Mouse (Mus musculus): ENCODE results near the gene Dapk1. TPM values are rescaled to one million over a fixed set of nuclear protein-coding genes. Genes with fewer than 3 reads are reported as not detected.

Gene Dapk1
- polyA plus RNA-seq, 1 experiment: 0.52 TPM

DNA sequence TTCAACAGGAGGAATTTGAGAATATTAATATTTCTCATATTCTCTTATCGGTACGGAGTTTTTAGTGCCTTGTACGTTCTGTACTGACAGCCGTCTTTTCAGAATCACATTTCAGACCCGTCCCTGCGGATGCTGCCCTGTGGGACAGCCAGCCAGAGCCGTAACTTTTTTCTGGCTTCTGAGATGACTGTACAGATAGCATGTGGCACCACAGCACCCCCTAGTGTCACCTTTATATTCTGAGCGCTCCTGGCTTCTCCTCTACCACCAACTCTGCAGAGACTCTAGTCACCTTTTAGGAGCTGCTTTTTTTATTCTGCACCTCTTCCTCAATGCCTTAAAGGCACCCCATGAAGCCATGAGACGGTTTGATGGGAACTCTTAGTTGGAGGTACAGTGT is 136.7 kb downstream of the Dapk1 start:
- Histone ChIP-seq H3K36me3 (ENCODE audit: control insufficient read depth, insufficient read depth) (no peaks in the 10 kb centered on the region), H3K27me3 (ENCODE audit: control insufficient read depth, insufficient read depth, insufficient read length) (peaks cover 9% of the 10 kb centered on the region), H3K4me3 (no peak overlapping the region), H3K4me2 (ENCODE audit: low read depth) (peak overlapping the region; percentile 25), H3ac (ENCODE audit: control insufficient read depth, insufficient read length) (no peak overlapping the region), H3K79me2 (ENCODE audit: control insufficient read depth, insufficient read depth) (no peaks in the 10 kb centered on the region)
- TF ChIP-seq E2F4 (IDR thresholded peaks at IDR 0.05; ENCODE audit: insufficient read depth) (no peak), POLR2AphosphoS2 (IDR thresholded peaks at IDR 0.05; ENCODE audit: insufficient read length, low read depth) (no peak), TCF12 (IDR thresholded peaks at IDR 0.05; ENCODE audit: insufficient read depth, poor library complexity, severe bottlenecking) (no peak), MYOD1 (IDR thresholded peaks at IDR 0.05; ENCODE audit: control insufficient read depth in 1 of 3, insufficient read length in 2 of 3, low read depth in 2 of 3) (no peak), TCF3 (IDR thresholded peaks at IDR 0.05; ENCODE audit: insufficient read length, low read depth) (no peak), CEBPB (IDR thresholded peaks at IDR 0.05; ENCODE audit: insufficient read depth, poor library complexity, severe bottlenecking) (no peak), MYOG (IDR thresholded peaks at IDR 0.05; ENCODE audit: control insufficient read depth in 1 of 3, insufficient read depth in 1 of 3, insufficient read length in 2 of 3, low read depth in 2 of 3) (no peak), USF1 (IDR thresholded peaks at IDR 0.05; ENCODE audit: low read depth) (no peak)

DNA sequence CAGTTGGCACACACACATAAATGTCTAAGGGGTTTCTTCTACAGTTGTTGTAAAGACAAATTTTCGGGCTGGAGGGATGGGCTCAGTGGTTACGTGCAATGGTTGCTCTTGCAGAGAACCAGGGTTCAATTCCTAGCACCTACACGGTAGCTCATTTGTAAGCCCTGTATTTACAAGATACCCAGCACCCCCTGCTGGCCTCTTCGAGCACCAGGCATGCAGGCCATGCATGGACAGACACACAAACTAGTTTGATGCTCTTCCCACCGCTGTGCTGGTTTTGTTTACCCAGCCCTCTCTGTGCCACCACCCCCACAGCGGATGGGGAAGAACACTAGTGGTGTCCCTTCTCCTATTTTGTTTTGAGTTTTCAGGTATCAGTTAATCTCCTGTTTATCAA is 138.5 kb downstream of the Dapk1 start:
- no peaks in the 10 kb centered on the region for H3K79me2 ChIP-seq (ENCODE audit: control insufficient read depth, insufficient read depth)
- TF ChIP-seq E2F4 (IDR thresholded peaks at IDR 0.05; ENCODE audit: insufficient read depth) (no peak), MAX (IDR thresholded peaks at IDR 0.05; ENCODE audit: low read depth) (no peak), MYOD1 (IDR thresholded peaks at IDR 0.05; ENCODE audit: control insufficient read depth in 1 of 3, insufficient read length in 2 of 3, low read depth in 2 of 3) (no peak), USF1 (IDR thresholded peaks at IDR 0.05; ENCODE audit: low read depth) (no peak), TCF3 (IDR thresholded peaks at IDR 0.05; ENCODE audit: insufficient read length, low read depth) (no peak), POLR2A (IDR thresholded peaks at IDR 0.05; ENCODE audit: insufficient read length, low read depth) (no peak), TCF12 (IDR thresholded peaks at IDR 0.05; ENCODE audit: insufficient read depth, poor library complexity, severe bottlenecking) (no peak), REST (IDR thresholded peaks at IDR 0.05; ENCODE audit: insufficient read depth, insufficient read length) (no peak), POLR2AphosphoS2 (IDR thresholded peaks at IDR 0.05; ENCODE audit: insufficient read length, low read depth) (no peak)
- H3K27me3 ChIP-seq (ENCODE audit: control insufficient read depth, insufficient read depth, insufficient read length): peaks cover 9% of the 10 kb centered on the region
- H3K36me3 ChIP-seq (ENCODE audit: control insufficient read depth, insufficient read depth): no peaks in the 10 kb centered on the region
- no peak overlapping the region for H3K4me2 ChIP-seq (ENCODE audit: low read depth)
- no peak overlapping the region for H3K4me3 ChIP-seq
- no peak overlapping the region for H3ac ChIP-seq (ENCODE audit: control insufficient read depth, insufficient read length)

DNA sequence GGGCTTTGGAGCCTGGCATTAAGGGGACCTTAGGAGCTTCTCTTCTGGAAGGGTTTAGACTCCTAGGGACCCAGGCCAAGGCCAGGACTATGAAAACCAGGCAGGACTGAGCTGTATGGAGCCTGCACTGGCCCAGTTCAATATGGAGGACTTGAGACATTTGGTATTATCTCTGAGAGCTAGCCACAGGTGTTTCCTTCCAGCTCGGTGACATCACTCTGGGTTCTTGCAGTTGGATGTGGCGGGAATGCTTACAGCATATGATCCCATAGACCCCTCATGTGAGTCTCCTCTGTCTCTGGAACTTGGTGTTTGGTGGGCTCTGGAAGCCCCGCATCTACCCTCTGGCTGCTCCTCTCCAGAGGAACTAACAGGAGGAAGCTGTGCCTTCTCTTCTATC is 140.9 kb downstream of the Dapk1 start:
- Histone ChIP-seq H3K4me2 (ENCODE audit: low read depth) (no peak overlapping the region), H3K27me3 (ENCODE audit: control insufficient read depth, insufficient read depth, insufficient read length) (peaks cover 9% of the 10 kb centered on the region), H3K4me3 (no peak overlapping the region), H3K79me2 (ENCODE audit: control insufficient read depth, insufficient read depth) (no peaks in the 10 kb centered on the region), H3ac (ENCODE audit: control insufficient read depth, insufficient read length) (no peak overlapping the region), H3K36me3 (ENCODE audit: control insufficient read depth, insufficient read depth) (no peaks in the 10 kb centered on the region)
- no peak for TF ChIP-seq E2F4 (IDR thresholded peaks at IDR 0.05; ENCODE audit: insufficient read depth)

DNA sequence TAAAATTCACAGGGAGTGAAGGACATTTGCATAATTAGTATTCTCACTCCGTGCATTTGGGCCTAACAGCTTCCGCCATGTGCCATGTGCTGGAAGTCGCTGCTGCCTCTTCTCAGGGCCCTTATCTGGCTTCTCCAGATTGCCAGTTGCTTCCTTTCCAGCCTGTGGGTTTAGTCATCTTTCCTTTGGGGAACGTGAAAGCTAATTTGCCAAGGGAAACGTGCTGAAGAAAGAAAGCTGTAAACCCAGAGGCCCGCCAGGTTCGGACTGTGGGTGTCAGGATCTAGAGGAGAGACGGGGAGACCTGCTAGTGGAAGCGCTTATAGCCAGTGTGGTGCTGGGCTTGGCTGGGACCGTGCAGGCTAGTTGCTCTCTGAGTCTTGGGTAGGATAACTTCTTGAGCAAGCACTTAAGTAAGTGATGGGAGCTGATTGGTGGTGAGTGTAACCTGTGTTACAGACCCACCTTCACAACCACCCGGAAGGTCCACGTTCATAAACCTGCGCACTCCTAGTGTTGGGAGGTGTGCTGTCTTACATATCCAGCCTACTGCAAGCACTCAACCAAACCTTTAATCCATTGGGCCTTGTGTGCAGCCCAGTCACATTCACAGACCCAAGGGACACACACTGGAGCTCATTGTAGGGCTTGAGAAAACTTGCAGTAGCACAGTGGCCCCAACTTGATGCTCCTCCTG is 141.8 kb downstream of the Dapk1 start:
- H3K4me2 ChIP-seq (ENCODE audit: low read depth): no peak overlapping the region

DNA sequence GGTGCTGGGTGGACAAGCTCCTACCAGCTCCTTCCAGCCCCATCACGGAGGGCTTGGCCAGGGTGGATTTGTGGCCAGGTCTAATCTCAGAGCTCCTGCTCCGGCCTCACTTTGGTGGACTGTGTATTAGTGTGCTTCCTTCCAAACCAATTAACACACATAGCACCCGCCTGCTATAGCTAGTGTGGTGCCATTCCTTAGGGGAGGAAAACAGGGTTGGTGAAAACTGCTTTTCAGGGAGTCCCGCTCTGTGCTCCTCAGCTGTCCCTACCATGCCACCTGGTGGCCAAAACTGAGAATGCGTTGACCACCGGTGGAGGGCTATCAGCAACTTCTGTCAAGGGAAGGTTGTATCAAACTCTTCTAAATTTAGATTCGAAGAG is 142.3 kb downstream of the Dapk1 start:
- no peak overlapping the region for H3K4me3 ChIP-seq
- TF ChIP-seq POLR2A (IDR thresholded peaks at IDR 0.05; ENCODE audit: insufficient read length, low read depth) (no peak), TCF3 (IDR thresholded peaks at IDR 0.05; ENCODE audit: insufficient read length, low read depth) (no peak), TCF12 (IDR thresholded peaks at IDR 0.05; ENCODE audit: insufficient read depth, poor library complexity, severe bottlenecking) (no peak), USF1 (IDR thresholded peaks at IDR 0.05; ENCODE audit: low read depth) (no peak), CEBPB (IDR thresholded peaks at IDR 0.05; ENCODE audit: insufficient read depth, poor library complexity, severe bottlenecking) (no peak), POLR2AphosphoS2 (IDR thresholded peaks at IDR 0.05; ENCODE audit: insufficient read length, low read depth) (no peak), MAX (IDR thresholded peaks at IDR 0.05; ENCODE audit: low read depth) (no peak), SRF (IDR thresholded peaks at IDR 0.05; ENCODE audit: control insufficient read depth, insufficient read length, low read depth) (no peak), MYOG (IDR thresholded peaks at IDR 0.05; ENCODE audit: control insufficient read depth in 1 of 3, insufficient read depth in 1 of 3, insufficient read length in 2 of 3, low read depth in 2 of 3) (no peak), E2F4 (IDR thresholded peaks at IDR 0.05; ENCODE audit: insufficient read depth) (no peak), REST (IDR thresholded peaks at IDR 0.05; ENCODE audit: insufficient read depth, insufficient read length) (no peak), MYOD1 (IDR thresholded peaks at IDR 0.05; ENCODE audit: control insufficient read depth in 1 of 3, insufficient read length in 2 of 3, low read depth in 2 of 3) (no peak)
- no peak overlapping the region for H3ac ChIP-seq (ENCODE audit: control insufficient read depth, insufficient read length)
- H3K4me2 ChIP-seq (ENCODE audit: low read depth): no peak overlapping the region
- no peaks in the 10 kb centered on the region for H3K36me3 ChIP-seq (ENCODE audit: control insufficient read depth, insufficient read depth)
- peaks cover 9% of the 10 kb centered on the region for H3K27me3 ChIP-seq (ENCODE audit: control insufficient read depth, insufficient read depth, insufficient read length)
- H3K79me2 ChIP-seq (ENCODE audit: control insufficient read depth, insufficient read depth): no peaks in the 10 kb centered on the region

More for the DNA sequence above, 141.8 kb downstream of the Dapk1 start:
- Histone ChIP-seq H3K27me3 (ENCODE audit: control insufficient read depth, insufficient read depth, insufficient read length) (peaks cover 9% of the 10 kb centered on the region), H3K79me2 (ENCODE audit: control insufficient read depth, insufficient read depth) (no peaks in the 10 kb centered on the region), H3K4me3 (no peak overlapping the region), H3K36me3 (ENCODE audit: control insufficient read depth, insufficient read depth) (no peaks in the 10 kb centered on the region), H3ac (ENCODE audit: control insufficient read depth, insufficient read length) (no peak overlapping the region)
- TF ChIP-seq MAX (IDR thresholded peaks at IDR 0.05; ENCODE audit: low read depth) (no peak), TCF3 (IDR thresholded peaks at IDR 0.05; ENCODE audit: insufficient read length, low read depth) (no peak), CEBPB (IDR thresholded peaks at IDR 0.05; ENCODE audit: insufficient read depth, poor library complexity, severe bottlenecking) (no peak), USF1 (IDR thresholded peaks at IDR 0.05; ENCODE audit: low read depth) (no peak), E2F4 (IDR thresholded peaks at IDR 0.05; ENCODE audit: insufficient read depth) (no peak), TCF12 (IDR thresholded peaks at IDR 0.05; ENCODE audit: insufficient read depth, poor library complexity, severe bottlenecking) (no peak), POLR2A (IDR thresholded peaks at IDR 0.05; ENCODE audit: insufficient read length, low read depth) (no peak), SRF (IDR thresholded peaks at IDR 0.05; ENCODE audit: control insufficient read depth, insufficient read length, low read depth) (no peak), MYOG (IDR thresholded peaks at IDR 0.05; ENCODE audit: control insufficient read depth in 1 of 3, insufficient read depth in 1 of 3, insufficient read length in 2 of 3, low read depth in 2 of 3) (no peak), MYOD1 (IDR thresholded peaks at IDR 0.05; ENCODE audit: control insufficient read depth in 1 of 3, insufficient read length in 2 of 3, low read depth in 2 of 3) (no peak), REST (IDR thresholded peaks at IDR 0.05; ENCODE audit: insufficient read depth, insufficient read length) (no peak), POLR2AphosphoS2 (IDR thresholded peaks at IDR 0.05; ENCODE audit: insufficient read length, low read depth) (no peak)
